Mouse (Mus musculus) CH12.LX (cell line): Measurements from ENCODE around the gene Dph1. TPM values are rescaled to one million over a fixed set of nuclear protein-coding genes. Genes with fewer than 3 reads are reported as not detected.

Experiments used
- DNase-seq: peaks from one replicate; pipeline ENCODE4 v3.0.0-alpha.2; 2013; ENCODE audit errors: extremely low read depth
- H3K27ac ChIP-seq: 2 replicates; pipeline ENCODE4 v1.5.1; 2012; ENCODE audit warnings: low read depth, mild to moderate bottlenecking, control low read depth, moderate library complexity; ENCODE audit not compliant: insufficient read depth
- H3K27me3 ChIP-seq: replicated peaks from 2 replicates; pipeline ENCODE3; 2012; ENCODE audit warnings: inconsistent platforms
- H3K36me3 ChIP-seq, 2 experiments: replicated peaks in 1 of 2; 2 replicates each; pipeline versions ENCODE3 to v1.6.1; 2012; ENCODE audit warnings: inconsistent platforms in 1 of 2, low read length in 1 of 2, mild to moderate bottlenecking in 1 of 2, mixed read lengths in 1 of 2, moderate library complexity in 1 of 2; ENCODE audit not compliant: control insufficient read depth in 1 of 2, insufficient read depth in 1 of 2
- H3K4me1 ChIP-seq, 2 experiments: 2 replicates each; pipeline ENCODE4 v1.6.1; 2012; ENCODE audit warnings: inconsistent platforms in 1 of 2, moderate library complexity in 1 of 2; ENCODE audit not compliant: insufficient read depth in 2 of 2, control insufficient read depth in 1 of 2
- H3K4me2 ChIP-seq: 2 replicates; pipeline ENCODE4 v1.6.1; 2012; ENCODE audit warnings: low read depth, mild to moderate bottlenecking, control low read depth; ENCODE audit not compliant: poor library complexity, insufficient read depth, severe bottlenecking
- H3K4me3 ChIP-seq, 3 experiments: fragments of 150-350 bp in 1 of 3; sonication (generic) in 1 of 3; replicated peaks in 1 of 3; 2 replicates each; pipeline versions ENCODE3 to v1.5.1; 2011 to 2012; ENCODE audit warnings: low read depth in 2 of 3, low read length in 2 of 3, mild to moderate bottlenecking in 2 of 3, moderate library complexity in 2 of 3, control low read depth in 1 of 3, improper control_type of control experiment in 1 of 3, inconsistent platforms in 1 of 3, mixed read lengths in 1 of 3; ENCODE audit not compliant: poor library complexity in 1 of 3
- H3K79me2 ChIP-seq: replicated peaks from 2 replicates; pipeline ENCODE4 v1.6.1; 2012; ENCODE audit warnings: mild to moderate bottlenecking, moderate library complexity; ENCODE audit not compliant: control insufficient read depth, poor library complexity, insufficient read depth, severe bottlenecking; ENCODE audit errors: extremely low read depth
- H3K9ac ChIP-seq: 2 replicates; pipeline ENCODE4 v1.6.1; 2012; ENCODE audit warnings: low read depth, mild to moderate bottlenecking, control low read depth, moderate library complexity; ENCODE audit not compliant: insufficient read depth
- H3K9me3 ChIP-seq: replicated peaks from 2 replicates; pipeline ENCODE3; 2012; ENCODE audit warnings: low read length, inconsistent platforms, mixed read lengths
- BHLHE40 ChIP-seq: IDR thresholded peaks from 2 replicates; pipeline ENCODE4 v1.6.1; 2011; ENCODE audit warnings: mild to moderate bottlenecking, low read depth, low read length, improper control_type of control experiment
- CHD1 ChIP-seq: IDR thresholded peaks from 2 replicates; pipeline ENCODE4 v1.6.1; 2012; ENCODE audit warnings: low read depth, low read length, improper control_type of control experiment, inconsistent platforms
- CTCF ChIP-seq, 2 experiments: IDR thresholded peaks in 1 of 2; conservative IDR thresholded peaks in 1 of 2; 2 replicates each; pipeline ENCODE4 v1.5.1; 2011 to 2012; ENCODE audit warnings: low read depth in 2 of 2, low read length in 2 of 2, improper control_type of control experiment in 1 of 2, inconsistent platforms in 1 of 2, mild to moderate bottlenecking in 1 of 2, moderate library complexity in 1 of 2
- E2F4 ChIP-seq: IDR thresholded peaks from 2 replicates; pipeline ENCODE4 v1.6.1; 2011; ENCODE audit warnings: low read depth, low read length, improper control_type of control experiment; ENCODE audit not compliant: insufficient replicate concordance
- ELF1 ChIP-seq: IDR thresholded peaks from 2 replicates; pipeline ENCODE4 v1.6.1; 2014; ENCODE audit warnings: low read depth, mild to moderate bottlenecking, inconsistent platforms, low read length, improper control_type of control experiment
- EP300 ChIP-seq: IDR thresholded peaks from 2 replicates; pipeline ENCODE4 v1.6.1; 2011; ENCODE audit warnings: low read length, improper control_type of control experiment
- ETS1 ChIP-seq: conservative IDR thresholded peaks from 2 replicates; pipeline ENCODE4 v1.6.1; 2012; ENCODE audit warnings: low read depth, mild to moderate bottlenecking, inconsistent platforms, low read length, improper control_type of control experiment, moderate library complexity
- GABPA ChIP-seq: IDR thresholded peaks from 2 replicates; pipeline ENCODE4 v1.6.1; 2012; ENCODE audit warnings: low read depth, low read length, improper control_type of control experiment, inconsistent platforms; ENCODE audit not compliant: insufficient replicate concordance
- HCFC1 ChIP-seq: IDR thresholded peaks from 2 replicates; pipeline ENCODE4 v1.6.1; 2012; ENCODE audit warnings: low read depth, mild to moderate bottlenecking, inconsistent platforms, low read length, improper control_type of control experiment
- JUND ChIP-seq: conservative IDR thresholded peaks from 2 replicates; pipeline ENCODE4 v1.6.1; 2011; ENCODE audit warnings: low read depth, low read length, improper control_type of control experiment
- MAFK ChIP-seq: IDR thresholded peaks from 2 replicates; pipeline ENCODE4 v1.6.1; 2011; ENCODE audit warnings: low read length, improper control_type of control experiment; ENCODE audit not compliant: insufficient replicate concordance
- MEF2A ChIP-seq: IDR thresholded peaks from 2 replicates; pipeline ENCODE4 v1.6.1; 2014; ENCODE audit warnings: low read depth, mild to moderate bottlenecking, inconsistent platforms, low read length, improper control_type of control experiment, borderline replicate concordance
- MXI1 ChIP-seq: IDR thresholded peaks from 2 replicates; pipeline ENCODE4 v1.6.1; 2011; ENCODE audit warnings: mild to moderate bottlenecking, low read depth, low read length, improper control_type of control experiment
- MYC ChIP-seq: IDR thresholded peaks from 2 replicates; pipeline ENCODE4 v1.6.1; 2011; ENCODE audit warnings: low read depth, mild to moderate bottlenecking, improper control_type of control experiment, low read length
- NELFE ChIP-seq: IDR thresholded peaks from 2 replicates; pipeline ENCODE4 v1.6.1; 2011; ENCODE audit warnings: low read depth, low read length, improper control_type of control experiment
- POLR2A ChIP-seq: IDR thresholded peaks from 2 replicates; pipeline ENCODE4 v1.6.1; 2011; ENCODE audit warnings: low read depth, mild to moderate bottlenecking, improper control_type of control experiment, low read length
- SMC3 ChIP-seq: IDR thresholded peaks from 2 replicates; pipeline ENCODE4 v1.6.1; 2011; ENCODE audit warnings: low read depth, low read length, improper control_type of control experiment
- TBP ChIP-seq: conservative IDR thresholded peaks from 2 replicates; pipeline ENCODE4 v1.6.1; 2011; ENCODE audit warnings: low read depth, low read length, improper control_type of control experiment
- TCF12 ChIP-seq: IDR thresholded peaks from 2 replicates; pipeline ENCODE4 v1.6.1; 2014; ENCODE audit warnings: low read depth, mild to moderate bottlenecking, inconsistent platforms, low read length, improper control_type of control experiment
- USF2 ChIP-seq: conservative IDR thresholded peaks from 2 replicates; pipeline ENCODE4 v1.6.1; 2011; ENCODE audit warnings: low read depth, low read length, improper control_type of control experiment
- dilution Hi-C: fragments of 300-500 bp; cut with MboI; formaldehyde crosslinking; loops from 2 replicates; pipeline ENCODE4 v1.14.3; 2020; ENCODE audit warnings: low sequenced_read_pairs; ENCODE audit not compliant: extremely low pct_unique_long_range_greater_than_20kb, extremely low pct_ligation_motif_present
- in situ Hi-C: fragments of 300-500 bp; cut with MboI; formaldehyde crosslinking; loops from 3 replicates; pipeline ENCODE4 v1.14.3; 2019; ENCODE audit warnings: low sequenced_read_pairs, low pct_ligation_motif_present, low pct_unique_long_range_greater_than_20kb, mixed read lengths
- polyA plus RNA-seq: library from polyadenylated mRNA; unstranded; fragments of >175 nt; gene quantifications from 2 replicates; pipeline ENCODE4 v1.2.1, GENCODE M21; 2012; ENCODE audit warnings: low read depth; ENCODE audit not compliant: insufficient read length
- total RNA-seq, 2 experiments: library from RNA; depleted of rRNA; stranded (reverse); fragments of 300-350 nt in 1 of 2; fragments of >200 nt in 1 of 2; gene quantifications; 2 replicates each; pipeline ENCODE4 v1.2.3; 2012 to 2014

Dph1 gene
- total and polyA plus RNA-seq, 3 experiments, result 47.7 to 57.0 (median 54.7) TPM

GRCm38 (mm10) chr11:75154053-75154585 lies 36.9 kb downstream of the Dph1 start (continued):
- TF ChIP-seq POLR2A, result 0 out of 2 replicates have a peak, but pooled peaks have one; percentile 28
- TF ChIP-seq SMC3, result peak; percentile 78
- TF ChIP-seq CTCF (conservative IDR thresholded peaks at IDR 0.05 in 1 of 2, IDR thresholded peaks at IDR 0.05 in 1 of 2; ENCODE audit: low read depth in 2 of 2, low read length in 2 of 2), result peak; percentile 26 to 86; a peak in 3 of 4 replicates
- no peak for TF ChIP-seq USF2
- TF ChIP-seq MYC, result peak; percentile 88
- TF ChIP-seq BHLHE40, result peak; percentile 97
- peak; percentile 87 for TF ChIP-seq CHD1
- peak; percentile 83 for TF ChIP-seq MAFK
- TF ChIP-seq MXI1, result peak; percentile 71
- TF ChIP-seq ETS1, result peak; percentile 96
- peak; percentile 79 for TF ChIP-seq JUND
- no peak for TF ChIP-seq E2F4
- no peak for TF ChIP-seq GABPA
- TF ChIP-seq NELFE, result peak; percentile 54; the same call in 1 of the 2 replicates
- no peak for TF ChIP-seq TBP

GRCm38 (mm10) chr11:75152603-75153557 lies 38.2 kb downstream of the Dph1 start:
- Histone ChIP-seq H3K36me3 (peaks cover 6 to 50% of the 10 kb centered on the region in 2 experiments), H3K79me2 (no peaks in the 10 kb centered on the region), H3K4me3 (peak overlapping the region; percentile 16 to 45 (median 26)), H3K4me2 (0 out of 2 replicates have a peak overlapping the region, but pooled peaks have one; percentile 0), H3K27ac (peak overlapping the region; percentile 48), H3K9me3 (no peaks in the 10 kb centered on the region), H3K4me1 (peaks cover 17 to 64% of the 10 kb centered on the region in 2 experiments), H3K27me3 (no peaks in the 10 kb centered on the region), H3K9ac (no peak overlapping the region)
- TF ChIP-seq HCFC1, result peak; percentile 38; the same call in 1 of the 2 replicates
- TF ChIP-seq ETS1, result peak; percentile 54; the same call in 1 of the 2 replicates
- peak; percentile 62 for TF ChIP-seq ELF1
- 0 out of 2 replicates have a peak, but pooled peaks have one; percentile 42 for TF ChIP-seq TCF12
- TF ChIP-seq CHD1, result no peak
- no peak for TF ChIP-seq MEF2A
- peak; percentile 47; the same call in 1 of the 2 replicates for TF ChIP-seq EP300
- DNase-seq, result peak; percentile 75
- in situ Hi-C loops (loop anchor here (25.0 kb wide), 1 partner anchor 516 kb away; the partner anchor contains the start of gene Cluh), dilution Hi-C loops (no loop called here)
